Comparison of ENCODE assay signal across 19 mouse cellular contexts in genomic region chr12:29555718-29556117, GRCm38 (mm10). TPM values are rescaled to one million over a fixed set of nuclear protein-coding genes. Genes with fewer than 3 reads are reported as not detected.
A peak's percentile ranks its signal among the peaks of the same experiment; 100 is the strongest.
DNase-seq lines count a peak whose midpoint lies in the region; ATAC-seq lines count a peak whose summit lies in the region.
"Had no signal": no experiment of that assay in that cellular context is flagged by ENCODE, and none has a peak within 500 bp of the region (broad histone marks: within the 10 kb centered on the region; RNA-seq: fewer than 3 reads in every experiment).

No protein-coding gene starts in this region.

- ATAC-seq in frontal cortex, adult (ENCODE audit: low TSS enrichment), result peak; percentile 76
- ATAC-seq: forebrain, embryonic 14.5 days; liver, postnatal 0 days had no signal

- peak; percentile 69 to 78 for DNase-seq in left cerebral cortex, adult 18-20 months (ENCODE audit: low spot score in 2 of 2)
- no peak for DNase-seq in left cerebral cortex, adult 11 months (ENCODE audit: low spot score)
- peak; percentile 87 for DNase-seq in layer of hippocampus, adult 9-11 months
- DNase-seq in right cerebral cortex, adult 2 months (ENCODE audit: low spot score in 2 of 2), result peak; percentile 74 to 75
- DNase-seq in lung, adult 18-20 months, result no peak
- DNase-seq in urinary bladder, adult 18-20 months (ENCODE audit: low spot score in 2 of 2), result no peak
- DNase-seq in ovary, postnatal 10 days (ENCODE audit: low spot score), result no peak
- DNase-seq: cerebellum, adult 9-10 months; heart, postnatal 14 days; kidney, adult 8-10 months; kidney, postnatal 14 days; liver; liver, postnatal 0 days; lung, postnatal 14 days; midbrain, embryonic 14.5 days had no signal

RNA-seq across cellular contexts. Expression of gene Myt1l, which starts 27.5 kb away (rescaled TPM):
- 100 to 1,000 TPM; 201 to 213 TPM for total RNA-seq in left cerebral cortex, adult 18-20 months (2021)
- total RNA-seq: gastrocnemius, adult 18-20 months; heart, postnatal 14 days; megakaryocyte, adult 5-6 weeks had no signal

Comparison
In these comparisons a context has a peak if more than half of its experiments do, and no peak if none do; other contexts are left out.
1. DNase-seq: peak in left cerebral cortex, adult 18-20 months (2 of 2), layer of hippocampus, adult 9-11 months (single experiment) and right cerebral cortex, adult 2 months (2 of 2); none in left cerebral cortex, adult 11 months (single experiment), lung, adult 18-20 months (0 of 2), urinary bladder, adult 18-20 months (0 of 2) and ovary, postnatal 10 days (single experiment).